Mouse (Mus musculus) heart, postnatal 0 days (tissue): ENCODE data around the gene Ier3.

Experiments used
- CTCF ChIP-seq: IDR thresholded peaks from 2 replicates; pipeline ENCODE4 v1.5.1; 2016; ENCODE audit warnings: antibody characterized with exemption, control low read depth, low read depth
- EP300 ChIP-seq: IDR thresholded peaks from 2 replicates; pipeline ENCODE4 v1.6.1; 2016; ENCODE audit warnings: antibody characterized with exemption, low read depth

- no peak for TF ChIP-seq EP300
- no peak for TF ChIP-seq CTCF
Measured at GRCm38 (mm10) chr17:35778965-35779364, 42.5 kb upstream of the Ier3 start.
